Mouse (Mus musculus): Measurements from ENCODE around the gene Dock1. TPM values are rescaled to one million over a fixed set of nuclear protein-coding genes. Genes with fewer than 3 reads are reported as not detected.
A peak's percentile ranks its signal among the peaks of the same experiment; 100 is the strongest.

The Dock1 gene
- polyA plus RNA-seq, 1 experiment: not detected

DNA sequence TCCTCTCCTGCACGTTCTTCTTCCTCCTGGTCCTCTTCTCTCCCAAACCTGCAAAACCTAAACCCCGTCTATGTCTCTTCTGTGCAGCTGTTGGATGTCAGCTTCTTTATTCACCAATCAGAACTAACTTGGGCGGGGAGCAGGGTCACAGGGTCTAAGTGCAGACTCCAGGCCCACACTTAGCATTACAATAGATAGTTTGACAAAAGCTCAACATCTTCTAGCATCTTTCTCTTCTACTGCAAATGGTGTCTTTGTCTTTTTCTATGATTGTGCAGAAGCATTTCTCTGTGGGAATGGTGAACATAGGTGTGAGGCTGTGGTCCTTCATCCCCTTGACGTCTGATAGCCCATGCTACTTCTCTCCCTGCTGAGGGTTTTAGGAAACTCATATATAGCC lies 91.3 kb downstream of the Dock1 start:
- Histone ChIP-seq H3K4me1 (ENCODE audit: control insufficient read depth, insufficient read depth, low read length) (no peaks in the 10 kb centered on the region), H3K4me3 (ENCODE audit: insufficient read depth, low read depth, low read length) (no peak overlapping the region), H3K27ac (ENCODE audit: insufficient read depth, low read depth, low read length) (no peak overlapping the region)
- TF ChIP-seq CTCF (IDR thresholded peaks at IDR 0.05; ENCODE audit: insufficient read depth, low read depth, low read length) (no peak), POLR2A (IDR thresholded peaks at IDR 0.05; ENCODE audit: insufficient read depth, low read depth, low read length) (no peak)
- 92% methylated on average over 4 of the region's 4 CpGs for WGBS

DNA sequence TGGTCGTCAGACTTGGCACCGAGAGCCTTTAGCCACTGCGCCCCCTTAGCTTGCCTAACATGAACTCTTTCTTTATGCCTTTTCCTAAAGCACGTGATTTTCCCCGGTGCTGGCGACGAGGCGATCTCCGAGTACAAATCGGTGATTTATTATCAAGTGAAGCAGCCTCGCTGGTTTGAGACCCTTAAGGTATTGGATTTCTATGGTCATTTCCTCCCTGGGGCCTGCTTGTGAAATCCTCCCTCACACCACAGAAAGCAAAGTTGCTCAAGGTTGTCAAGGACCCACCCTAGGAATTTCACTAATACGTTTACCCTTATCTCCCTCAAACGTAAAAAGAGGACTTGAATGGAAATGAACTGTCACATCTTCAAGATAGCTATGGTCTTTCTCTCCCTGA lies 94.7 kb downstream of the Dock1 start:
- WGBS: 96% methylated on average over 13 of the region's 13 CpGs
- TF ChIP-seq POLR2A (IDR thresholded peaks at IDR 0.05; ENCODE audit: insufficient read depth, low read depth, low read length): no peak
- TF ChIP-seq CTCF (IDR thresholded peaks at IDR 0.05; ENCODE audit: insufficient read depth, low read depth, low read length): no peak
- Histone ChIP-seq H3K4me1 (ENCODE audit: control insufficient read depth, insufficient read depth, low read length) (no peaks in the 10 kb centered on the region), H3K4me3 (ENCODE audit: insufficient read depth, low read depth, low read length) (no peak overlapping the region), H3K27ac (ENCODE audit: insufficient read depth, low read depth, low read length) (no peak overlapping the region)

DNA sequence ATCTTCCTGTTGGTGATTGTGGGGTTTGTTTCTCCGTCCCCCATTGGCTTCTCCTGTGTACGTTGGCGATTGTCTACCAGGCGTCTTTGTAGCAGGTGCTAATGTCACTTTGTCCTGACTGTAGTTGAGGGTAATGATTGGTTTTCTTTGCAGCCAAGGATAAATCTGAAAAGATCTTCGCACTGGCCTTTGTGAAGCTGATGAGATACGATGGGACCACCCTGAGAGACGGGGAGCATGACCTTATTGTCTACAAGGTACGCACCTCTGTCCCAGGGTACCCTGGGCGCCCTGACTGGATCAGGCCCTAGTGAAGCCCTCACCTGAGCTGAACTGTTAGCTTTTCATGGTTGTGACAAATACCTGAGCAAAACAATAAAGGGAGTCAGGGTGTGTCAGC lies 100.9 kb downstream of the Dock1 start:
- H3K4me3 ChIP-seq (ENCODE audit: insufficient read depth, low read depth, low read length): no peak overlapping the region
- H3K27ac ChIP-seq (ENCODE audit: insufficient read depth, low read depth, low read length): no peak overlapping the region
- peaks cover 14% of the 10 kb centered on the region for H3K4me1 ChIP-seq (ENCODE audit: control insufficient read depth, insufficient read depth, low read length)
- TF ChIP-seq CTCF (IDR thresholded peaks at IDR 0.05; ENCODE audit: insufficient read depth, low read depth, low read length) (no peak), POLR2A (IDR thresholded peaks at IDR 0.05; ENCODE audit: insufficient read depth, low read depth, low read length) (no peak)
- 96% methylated on average over 9 of the region's 9 CpGs for WGBS

DNA sequence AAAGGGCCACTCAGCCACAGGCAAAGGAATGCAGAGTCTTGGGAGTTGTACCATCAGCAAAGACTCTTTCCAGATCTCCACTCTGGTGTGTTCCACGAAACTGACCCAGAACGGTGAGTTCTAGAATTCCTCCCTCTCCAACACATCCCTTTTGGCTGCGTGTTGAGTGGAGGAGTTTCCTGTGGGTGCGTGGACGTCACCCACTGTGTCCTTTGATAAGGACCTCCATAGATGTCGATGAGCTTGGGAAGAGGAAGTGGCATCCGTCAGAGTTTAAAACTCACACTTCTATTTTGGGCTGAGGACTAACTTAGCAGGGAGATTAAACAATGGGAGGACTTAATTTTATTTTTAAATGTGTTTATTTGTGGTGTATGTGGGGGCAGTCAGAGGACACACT lies 101.9 kb downstream of the Dock1 start:
- 80% methylated on average over 7 of the region's 7 CpGs for WGBS
- Histone ChIP-seq H3K4me3 (ENCODE audit: insufficient read depth, low read depth, low read length) (no peak overlapping the region), H3K4me1 (ENCODE audit: control insufficient read depth, insufficient read depth, low read length) (peaks cover 16% of the 10 kb centered on the region), H3K27ac (ENCODE audit: insufficient read depth, low read depth, low read length) (no peak overlapping the region)
- TF ChIP-seq CTCF (IDR thresholded peaks at IDR 0.05; ENCODE audit: insufficient read depth, low read depth, low read length) (no peak), POLR2A (IDR thresholded peaks at IDR 0.05; ENCODE audit: insufficient read depth, low read depth, low read length) (no peak)

DNA sequence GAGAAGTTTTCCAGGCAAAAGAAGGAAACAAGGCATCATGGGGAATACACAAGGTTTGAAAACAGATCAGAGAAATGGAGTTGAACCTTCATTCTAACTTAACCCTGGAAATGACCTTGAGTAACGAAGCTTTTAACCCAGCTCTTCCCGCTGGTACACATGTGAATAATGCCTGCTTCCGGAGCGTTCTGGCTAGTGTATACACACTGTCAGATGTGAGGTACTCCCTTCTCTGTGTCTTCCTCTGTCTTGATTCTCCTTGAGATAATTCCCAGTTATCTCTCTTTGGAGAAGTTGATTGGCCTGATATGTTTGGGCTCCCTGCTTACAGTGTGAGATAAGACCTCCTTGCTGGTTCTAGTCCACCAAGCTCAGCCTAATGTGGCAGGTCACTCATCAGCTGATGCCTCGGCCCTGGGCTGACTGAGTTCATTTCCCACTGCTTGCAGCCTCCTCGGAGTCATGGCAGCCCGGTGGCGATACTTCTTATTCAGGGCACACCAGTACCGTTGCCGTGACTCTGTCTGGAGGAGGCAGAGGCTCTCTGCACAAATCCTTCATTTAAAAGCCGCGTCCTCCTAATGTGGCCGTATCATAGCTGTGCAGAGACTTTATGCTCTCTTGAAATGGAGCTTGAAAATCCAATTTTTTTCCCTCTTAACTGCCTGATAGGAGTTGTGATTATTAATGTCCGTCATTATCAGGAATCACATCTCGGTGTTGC lies 102.6 kb downstream of the Dock1 start:
- 70% methylated on average over 15 of the region's 15 CpGs for WGBS
- H3K4me3 ChIP-seq (ENCODE audit: insufficient read depth, low read depth, low read length): no peak overlapping the region
- peaks cover 16% of the 10 kb centered on the region for H3K4me1 ChIP-seq (ENCODE audit: control insufficient read depth, insufficient read depth, low read length)
- TF ChIP-seq POLR2A (IDR thresholded peaks at IDR 0.05; ENCODE audit: insufficient read depth, low read depth, low read length): no peak
- no peak for TF ChIP-seq CTCF (IDR thresholded peaks at IDR 0.05; ENCODE audit: insufficient read depth, low read depth, low read length)
- H3K27ac ChIP-seq (ENCODE audit: insufficient read depth, low read depth, low read length): no peak overlapping the region

DNA sequence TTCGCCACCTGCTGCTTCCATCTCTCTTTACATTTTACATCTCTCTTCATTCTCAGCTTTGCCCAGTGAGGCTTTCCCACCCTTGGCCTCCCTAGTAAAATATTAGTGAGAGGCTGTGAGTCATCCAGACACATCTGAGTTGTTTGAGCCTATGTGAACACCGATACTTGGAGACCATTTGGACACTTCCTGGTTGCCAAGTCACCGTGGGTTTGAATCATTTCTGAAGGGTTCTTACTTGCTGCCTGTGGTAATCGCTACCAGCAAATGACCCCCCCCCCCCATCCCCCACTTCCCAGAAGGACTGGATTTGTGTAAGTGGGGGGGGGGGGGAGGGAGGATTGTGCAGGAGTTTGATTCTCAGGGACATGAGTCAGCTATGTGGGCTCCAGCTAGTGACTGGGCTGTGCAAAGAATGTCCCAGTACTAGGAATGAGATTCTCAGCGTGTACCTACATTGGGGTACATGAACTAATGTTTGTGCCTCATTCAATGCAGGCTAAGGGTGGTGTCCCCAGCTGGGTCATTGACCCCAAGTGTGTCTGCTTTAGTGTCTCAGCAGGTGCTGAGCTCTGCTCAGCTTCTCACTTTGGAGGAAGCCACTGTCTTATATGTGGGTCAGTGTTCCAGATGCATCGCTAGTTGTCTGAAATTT lies 103.4 kb downstream of the Dock1 start:
- WGBS: 35% methylated on average over 6 of the region's 6 CpGs
- Histone ChIP-seq H3K4me1 (ENCODE audit: control insufficient read depth, insufficient read depth, low read length) (peaks cover 16% of the 10 kb centered on the region), H3K4me3 (ENCODE audit: insufficient read depth, low read depth, low read length) (no peak overlapping the region), H3K27ac (ENCODE audit: insufficient read depth, low read depth, low read length) (peak overlapping the region; percentile 60)
- TF ChIP-seq POLR2A (IDR thresholded peaks at IDR 0.05; ENCODE audit: insufficient read depth, low read depth, low read length) (no peak), CTCF (IDR thresholded peaks at IDR 0.05; ENCODE audit: insufficient read depth, low read depth, low read length) (no peak)

DNA sequence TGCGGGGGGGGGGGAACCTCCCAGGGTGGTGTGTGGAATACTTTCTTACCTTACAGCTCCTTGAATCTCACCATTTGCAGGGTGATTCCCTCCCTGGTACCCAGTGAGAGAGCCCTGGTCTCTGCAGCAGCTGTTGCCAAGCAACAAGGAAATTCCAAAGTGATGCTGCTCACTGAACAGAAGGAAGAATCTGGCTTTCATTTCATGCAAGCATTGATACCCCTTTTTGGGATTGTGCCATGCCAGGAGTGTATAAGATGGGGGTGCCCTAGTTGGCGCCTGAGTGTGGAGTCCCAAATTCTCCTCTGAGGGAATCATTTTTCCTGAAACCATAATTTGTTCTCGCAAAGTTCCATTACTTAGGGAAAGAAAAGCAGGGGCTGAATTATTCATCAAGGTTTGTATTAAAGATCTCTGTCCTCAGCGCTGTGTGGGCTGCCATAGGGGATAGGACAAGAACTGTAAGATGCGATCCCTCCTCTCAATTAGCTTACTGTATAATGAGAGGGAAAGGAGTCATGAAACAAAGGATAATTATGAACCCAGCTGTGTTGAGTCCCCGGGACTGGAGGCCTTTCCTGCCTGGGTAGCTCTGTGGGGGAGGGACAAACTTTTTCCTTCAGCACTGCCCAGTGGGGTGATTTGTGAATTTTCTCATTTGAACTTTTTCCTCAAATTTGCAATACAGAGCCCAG lies 104.2 kb downstream of the Dock1 start:
- 27% methylated on average over 6 of the region's 6 CpGs for WGBS
- H3K4me3 ChIP-seq (ENCODE audit: insufficient read depth, low read depth, low read length): no peak overlapping the region
- H3K27ac ChIP-seq (ENCODE audit: insufficient read depth, low read depth, low read length): peak overlapping the region; percentile 60
- peaks cover 16% of the 10 kb centered on the region for H3K4me1 ChIP-seq (ENCODE audit: control insufficient read depth, insufficient read depth, low read length)
- TF ChIP-seq POLR2A (IDR thresholded peaks at IDR 0.05; ENCODE audit: insufficient read depth, low read depth, low read length) (no peak), CTCF (IDR thresholded peaks at IDR 0.05; ENCODE audit: insufficient read depth, low read depth, low read length) (no peak)

DNA sequence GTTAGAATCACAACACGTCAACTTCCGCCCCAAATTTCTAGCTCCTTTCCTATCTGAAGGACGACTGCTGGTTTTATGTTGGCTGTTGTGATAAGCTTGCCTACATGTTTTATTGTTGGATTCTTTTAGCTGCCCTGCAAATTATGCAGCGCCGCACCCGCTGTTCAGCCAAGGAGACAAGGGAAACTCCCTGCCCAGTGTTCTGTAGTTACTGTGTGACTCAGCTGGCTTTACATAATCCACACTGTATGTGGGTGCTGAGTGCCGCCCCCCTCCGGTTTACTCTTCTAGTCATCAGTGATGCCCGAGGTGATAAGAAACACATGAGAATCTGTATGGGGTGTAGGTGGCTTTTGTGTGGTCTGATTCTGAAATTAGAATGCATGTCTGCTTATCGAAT lies 105.2 kb downstream of the Dock1 start:
- Histone ChIP-seq H3K4me1 (ENCODE audit: control insufficient read depth, insufficient read depth, low read length) (peaks cover 16% of the 10 kb centered on the region), H3K4me3 (ENCODE audit: insufficient read depth, low read depth, low read length) (no peak overlapping the region), H3K27ac (ENCODE audit: insufficient read depth, low read depth, low read length) (peak overlapping the region; percentile 60)
- WGBS: 32% methylated on average over 10 of the region's 10 CpGs
- TF ChIP-seq CTCF (IDR thresholded peaks at IDR 0.05; ENCODE audit: insufficient read depth, low read depth, low read length) (no peak), POLR2A (IDR thresholded peaks at IDR 0.05; ENCODE audit: insufficient read depth, low read depth, low read length) (no peak)

DNA sequence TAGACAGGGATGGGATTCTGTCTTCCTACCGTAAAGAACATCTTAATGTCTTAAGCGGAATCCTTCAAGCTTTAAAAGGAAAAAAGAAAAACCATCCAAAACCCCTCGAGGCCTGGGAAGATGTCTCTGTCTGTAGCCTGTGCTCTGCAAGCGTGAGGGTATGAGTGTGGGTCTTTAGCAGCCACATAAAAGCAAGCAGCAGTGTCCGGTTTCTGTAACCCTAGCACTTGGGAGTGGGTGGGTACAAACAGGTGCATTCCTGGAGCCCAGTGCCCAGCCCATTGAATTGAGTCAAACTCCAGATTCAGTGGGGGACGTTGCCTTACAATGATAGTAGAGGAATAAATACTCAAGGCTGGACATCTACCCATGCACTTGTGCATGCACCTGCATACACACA lies 105.9 kb downstream of the Dock1 start:
- Histone ChIP-seq H3K27ac (ENCODE audit: insufficient read depth, low read depth, low read length) (peak overlapping the region; percentile 60; the same call in 1 of the 2 replicates), H3K4me3 (ENCODE audit: insufficient read depth, low read depth, low read length) (no peak overlapping the region), H3K4me1 (ENCODE audit: control insufficient read depth, insufficient read depth, low read length) (peaks cover 16% of the 10 kb centered on the region)
- no peak for TF ChIP-seq CTCF (IDR thresholded peaks at IDR 0.05; ENCODE audit: insufficient read depth, low read depth, low read length)
- no peak for TF ChIP-seq POLR2A (IDR thresholded peaks at IDR 0.05; ENCODE audit: insufficient read depth, low read depth, low read length)
- WGBS: 68% methylated on average over 6 of the region's 6 CpGs
